Mouse (Mus musculus) embryonic facial prominence, embryonic 13.5 days (tissue): ENCODE results near the gene Ankrd9. TPM values are rescaled to one million over a fixed set of nuclear protein-coding genes. Genes with fewer than 3 reads are reported as not detected.

Experiments used
- ATAC-seq: fragments of 200-750 bp; cut with Nextera tagmentation; 2 replicates; pipeline ENCODE4 v1.8.0; 2017; ENCODE audit warnings: low read depth; ENCODE audit not compliant: insufficient number of reproducible peaks, insufficient read depth, low FRiP score, low TSS enrichment
- H3K27ac ChIP-seq: fragments of 300-500 bp; sonication (generic); 2 replicates; pipeline ENCODE4 v1.5.1; 2015; ENCODE audit warnings: moderate library complexity, mild to moderate bottlenecking, inconsistent platforms
- H3K27me3 ChIP-seq: fragments of 300-500 bp; sonication (generic); 2 replicates; pipeline ENCODE4 v1.6.1; 2015; ENCODE audit warnings: mild to moderate bottlenecking, inconsistent platforms
- H3K36me3 ChIP-seq: fragments of 300-500 bp; sonication (generic); 2 replicates; pipeline ENCODE4 v1.6.1; 2015; ENCODE audit warnings: mild to moderate bottlenecking, inconsistent platforms
- H3K4me1 ChIP-seq: fragments of 300-500 bp; sonication (generic); 2 replicates; pipeline ENCODE4 v1.6.1; 2015; ENCODE audit warnings: inconsistent platforms
- H3K4me2 ChIP-seq: fragments of 300-500 bp; sonication (generic); 2 replicates; pipeline ENCODE4 v1.6.1; 2015; ENCODE audit warnings: moderate library complexity, mild to moderate bottlenecking, inconsistent platforms
- H3K4me3 ChIP-seq: fragments of 300-500 bp; sonication (generic); 2 replicates; pipeline ENCODE4 v1.5.1; 2015; ENCODE audit warnings: mild to moderate bottlenecking, inconsistent platforms
- H3K9ac ChIP-seq: fragments of 300-500 bp; sonication (generic); 2 replicates; pipeline ENCODE4 v1.6.1; 2015; ENCODE audit warnings: mild to moderate bottlenecking, inconsistent platforms
- H3K9me3 ChIP-seq: fragments of 300-500 bp; sonication (generic); 2 replicates; pipeline ENCODE4 v1.6.1; 2016; ENCODE audit warnings: inconsistent platforms
- WGBS: fragments of 180-500 bp; shearing (Covaris S2); methylation state at CpG from one replicate; pipeline ENCODE4 v1.1.7; 2015; ENCODE audit warnings: mixed read lengths; 5-methylcytosine and 5-hydroxymethylcytosine counted together
- polyA plus RNA-seq: library from polyadenylated mRNA; unstranded; fragments of >200 nt; fragmentation: Nextera tagmentation; extraction: Ambion mirVana; gene quantifications from 2 replicates; pipeline ENCODE4 v1.2.1, GENCODE M21; 2015

Gene Ankrd9
- polyA plus RNA-seq, 1 experiment from 2014 or later, result 16.4 TPM

- Histone ChIP-seq H3K9me3 (no peaks in the 10 kb centered on the region), H3K4me3 (no peak overlapping the region), H3K9ac (no peak overlapping the region), H3K27me3 (no peaks in the 10 kb centered on the region), H3K36me3 (peaks cover 62% of the 10 kb centered on the region), H3K4me1 (peaks cover 10% of the 10 kb centered on the region), H3K27ac (no peak overlapping the region), H3K4me2 (no peak overlapping the region)
- no peak for ATAC-seq
- WGBS, result 87% methylated on average over 5 of the region's 5 CpGs
These were observed 3.5 kb downstream of the Ankrd9 start for GRCm38 (mm10) chr12:110975385-110975784.

GRCm38 (mm10) chr12:110974726-110975125, 4.1 kb downstream of the Ankrd9 start:
- H3K27me3 ChIP-seq, result no peaks in the 10 kb centered on the region
- no peaks in the 10 kb centered on the region for H3K9me3 ChIP-seq
- no peak overlapping the region for H3K4me2 ChIP-seq
- no peak overlapping the region for H3K9ac ChIP-seq
- H3K4me3 ChIP-seq, result no peak overlapping the region
- no peak for ATAC-seq
- 88% methylated on average over 6 of the region's 6 CpGs for WGBS
- H3K4me1 ChIP-seq, result peaks cover 10% of the 10 kb centered on the region
- H3K36me3 ChIP-seq, result peaks cover 69% of the 10 kb centered on the region
- no peak overlapping the region for H3K27ac ChIP-seq

GRCm38 (mm10) chr12:110974295-110974694, 4.5 kb downstream of the Ankrd9 start:
- H3K27me3 ChIP-seq, result no peaks in the 10 kb centered on the region
- 93% methylated on average over 7 of the region's 7 CpGs for WGBS
- H3K4me2 ChIP-seq, result no peak overlapping the region
- peaks cover 73% of the 10 kb centered on the region for H3K36me3 ChIP-seq
- H3K4me1 ChIP-seq, result peaks cover 10% of the 10 kb centered on the region
- ATAC-seq, result no peak
- H3K9ac ChIP-seq, result no peak overlapping the region
- H3K9me3 ChIP-seq, result no peaks in the 10 kb centered on the region
- no peak overlapping the region for H3K27ac ChIP-seq
- H3K4me3 ChIP-seq, result no peak overlapping the region

DNA sequence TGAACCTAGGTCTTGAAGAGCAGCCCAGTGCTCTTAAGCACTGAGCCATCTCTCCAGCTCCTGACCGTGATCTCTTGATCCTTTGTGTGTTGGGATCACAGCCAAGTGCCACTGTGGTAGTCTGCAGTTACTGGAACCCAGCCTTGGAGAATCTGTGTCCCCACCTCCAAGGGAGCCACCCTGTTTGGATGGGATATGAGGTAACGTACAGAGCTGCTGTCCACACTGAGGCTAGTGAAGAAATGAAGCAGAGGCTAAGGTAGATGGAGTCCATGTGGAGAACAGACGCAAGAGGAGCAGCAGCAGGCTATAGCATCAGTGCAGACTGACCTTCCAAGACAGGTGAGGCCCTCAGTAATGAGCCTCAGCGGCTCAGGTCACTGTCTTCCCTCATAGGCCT, 5.0 kb downstream of the Ankrd9 start:
- 91% methylated on average over 4 of the region's 4 CpGs for WGBS
- no peak overlapping the region for H3K27ac ChIP-seq
- H3K4me2 ChIP-seq, result no peak overlapping the region
- peaks cover 10% of the 10 kb centered on the region for H3K4me1 ChIP-seq
- H3K9ac ChIP-seq, result no peak overlapping the region
- no peaks in the 10 kb centered on the region for H3K9me3 ChIP-seq
- no peaks in the 10 kb centered on the region for H3K27me3 ChIP-seq
- no peak for ATAC-seq
- H3K36me3 ChIP-seq, result peaks cover 78% of the 10 kb centered on the region
- no peak overlapping the region for H3K4me3 ChIP-seq

DNA sequence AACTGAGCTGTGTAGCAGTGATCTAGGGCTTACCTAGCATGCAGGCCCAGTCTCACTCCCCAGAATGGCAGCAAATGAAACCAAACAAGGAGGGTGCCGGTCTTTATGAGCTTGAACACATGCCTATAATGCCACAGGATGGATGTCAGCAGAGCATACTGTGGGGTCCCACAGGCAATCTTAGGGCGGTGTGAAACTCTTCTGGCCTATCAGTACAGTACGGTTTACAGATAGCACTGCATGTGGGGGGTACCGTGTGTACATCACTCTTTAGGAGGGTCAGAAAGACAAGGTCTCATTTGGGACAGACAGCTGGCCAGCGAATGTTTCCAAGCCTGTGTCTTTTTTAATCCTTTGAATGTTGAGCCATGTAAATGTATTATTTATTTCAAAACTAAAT, 6.9 kb downstream of the Ankrd9 start:
- H3K4me2 ChIP-seq, result no peak overlapping the region
- no peak for ATAC-seq
- no peak overlapping the region for H3K9ac ChIP-seq
- H3K4me3 ChIP-seq, result no peak overlapping the region
- no peaks in the 10 kb centered on the region for H3K4me1 ChIP-seq
- no peak overlapping the region for H3K27ac ChIP-seq
- H3K36me3 ChIP-seq, result peaks cover 89% of the 10 kb centered on the region
- 91% methylated on average over 5 of the region's 5 CpGs for WGBS
- no peaks in the 10 kb centered on the region for H3K9me3 ChIP-seq
- no peaks in the 10 kb centered on the region for H3K27me3 ChIP-seq

DNA sequence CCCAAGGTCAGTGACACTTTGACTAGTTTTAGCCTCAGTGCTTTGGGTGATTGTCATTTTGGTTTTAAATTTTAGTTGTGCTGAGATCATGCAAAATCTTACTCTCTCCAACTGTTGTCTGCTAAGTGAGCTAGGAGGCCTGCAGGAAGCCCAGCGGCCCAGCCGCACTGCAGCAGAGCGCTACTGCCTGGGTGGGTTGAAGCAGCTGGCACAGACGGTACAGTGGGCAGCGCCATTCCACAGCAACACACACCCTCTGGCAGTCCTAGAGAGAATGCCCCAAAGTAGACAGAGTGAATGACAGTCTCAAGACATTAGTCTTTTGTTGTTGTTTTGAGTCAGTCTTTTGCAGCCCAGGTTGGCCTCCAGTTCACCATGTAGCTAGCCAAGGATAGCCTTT, 8.4 kb downstream of the Ankrd9 start:
- Histone ChIP-seq H3K4me3 (no peak overlapping the region), H3K9me3 (no peaks in the 10 kb centered on the region), H3K27ac (no peak overlapping the region), H3K36me3 (peaks cover 76% of the 10 kb centered on the region), H3K27me3 (no peaks in the 10 kb centered on the region), H3K4me1 (no peaks in the 10 kb centered on the region), H3K9ac (no peak overlapping the region), H3K4me2 (no peak overlapping the region)
- 92% methylated on average over 5 of the region's 5 CpGs for WGBS
- no peak for ATAC-seq

DNA sequence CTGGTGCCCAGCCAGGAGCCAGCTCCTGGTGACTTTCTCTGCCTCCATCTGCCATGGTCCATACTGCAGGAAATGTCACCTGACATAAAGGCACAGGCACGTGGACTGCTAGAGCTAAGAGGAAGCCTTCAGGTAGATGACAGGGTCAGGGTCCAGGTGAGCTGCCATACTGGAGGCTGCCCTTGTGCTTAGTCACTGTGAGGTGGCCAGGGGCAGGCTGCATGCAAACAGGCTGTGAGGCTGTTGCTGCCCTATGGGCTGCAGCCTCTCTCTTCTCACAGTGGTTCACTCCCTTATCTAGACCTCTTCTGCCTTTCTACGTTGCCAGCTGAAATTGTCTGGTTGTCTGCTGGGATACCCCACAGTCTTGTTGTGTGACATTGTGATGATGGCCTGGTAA, 11.7 kb downstream of the Ankrd9 start:
- no peak overlapping the region for H3K4me2 ChIP-seq
- H3K4me1 ChIP-seq, result no peaks in the 10 kb centered on the region
- no peak for ATAC-seq
- no peak overlapping the region for H3K27ac ChIP-seq
- no peak overlapping the region for H3K4me3 ChIP-seq
- H3K27me3 ChIP-seq, result no peaks in the 10 kb centered on the region
- peaks cover 54% of the 10 kb centered on the region for H3K36me3 ChIP-seq
- 79% methylated on average over 2 of the region's 2 CpGs for WGBS
- no peak overlapping the region for H3K9ac ChIP-seq
- H3K9me3 ChIP-seq, result no peaks in the 10 kb centered on the region

GRCm38 (mm10) chr12:110966079-110966478, 12.8 kb downstream of the Ankrd9 start:
- no peak for ATAC-seq
- Histone ChIP-seq H3K27ac (no peak overlapping the region), H3K36me3 (peaks cover 49% of the 10 kb centered on the region), H3K27me3 (no peaks in the 10 kb centered on the region), H3K9me3 (no peaks in the 10 kb centered on the region), H3K4me2 (no peak overlapping the region), H3K9ac (no peak overlapping the region), H3K4me1 (no peaks in the 10 kb centered on the region), H3K4me3 (no peak overlapping the region)
- WGBS, result 66% methylated on average over 4 of the region's 4 CpGs

GRCm38 (mm10) chr12:110965500-110965899, 13.3 kb downstream of the Ankrd9 start:
- Histone ChIP-seq H3K4me1 (no peaks in the 10 kb centered on the region), H3K4me3 (no peak overlapping the region), H3K27me3 (no peaks in the 10 kb centered on the region), H3K27ac (no peak overlapping the region), H3K4me2 (no peak overlapping the region), H3K9me3 (no peaks in the 10 kb centered on the region), H3K9ac (no peak overlapping the region), H3K36me3 (peaks cover 43% of the 10 kb centered on the region)
- WGBS, result 66% methylated on average over 3 of the region's 3 CpGs
- no peak for ATAC-seq

DNA sequence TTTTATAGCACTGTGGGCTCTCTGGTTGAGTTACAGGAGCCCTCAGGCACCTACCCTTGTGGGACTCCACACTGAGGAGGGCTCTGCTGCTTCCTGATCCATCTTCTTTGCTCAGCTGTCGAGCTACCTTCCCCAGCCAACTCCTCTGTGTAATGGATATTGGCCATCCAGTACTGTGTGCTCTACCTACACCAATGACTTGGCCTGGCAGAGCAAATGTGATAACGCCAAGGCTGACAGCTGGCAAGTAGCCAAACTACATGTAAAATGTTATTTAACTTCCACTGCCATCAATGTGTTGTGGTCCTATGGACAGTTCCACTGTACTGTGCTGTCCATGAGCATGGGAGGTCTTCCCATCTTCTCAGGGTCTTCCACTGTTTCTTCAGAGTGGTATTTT, 16.9 kb downstream of the Ankrd9 start:
- ATAC-seq, result no peak
- H3K4me3 ChIP-seq, result no peak overlapping the region

GRCm38 (mm10) chr12:110954351-110954991, 24.4 kb downstream of the Ankrd9 start:
- H3K9ac ChIP-seq, result no peak overlapping the region
- no peaks in the 10 kb centered on the region for H3K4me1 ChIP-seq
- no peak overlapping the region for H3K4me3 ChIP-seq
- no peaks in the 10 kb centered on the region for H3K27me3 ChIP-seq
- WGBS, result 74% methylated on average over 4 of the region's 4 CpGs
- peaks cover 22% of the 10 kb centered on the region for H3K36me3 ChIP-seq
- H3K27ac ChIP-seq, result no peak overlapping the region
- ATAC-seq, result no peak
- H3K4me2 ChIP-seq, result no peak overlapping the region
- H3K9me3 ChIP-seq, result no peaks in the 10 kb centered on the region

More for the DNA sequence above, 16.9 kb downstream of the Ankrd9 start:
- Histone ChIP-seq H3K4me1 (no peaks in the 10 kb centered on the region), H3K36me3 (peaks cover 18% of the 10 kb centered on the region), H3K4me2 (no peak overlapping the region), H3K9me3 (no peaks in the 10 kb centered on the region), H3K9ac (no peak overlapping the region), H3K27me3 (no peaks in the 10 kb centered on the region), H3K27ac (no peak overlapping the region)
- 77% methylated on average over 2 of the region's 2 CpGs for WGBS

GRCm38 (mm10) chr12:110953900-110954299, 24.9 kb downstream of the Ankrd9 start:
- WGBS, result 92% methylated on average over 2 of the region's 2 CpGs
- no peak for ATAC-seq

More at GRCm38 (mm10) chr12:110953900-110954299, 24.9 kb downstream of the Ankrd9 start:
- Histone ChIP-seq H3K4me3 (no peak overlapping the region), H3K4me2 (no peak overlapping the region), H3K4me1 (no peaks in the 10 kb centered on the region), H3K9me3 (no peaks in the 10 kb centered on the region), H3K27me3 (no peaks in the 10 kb centered on the region), H3K36me3 (peaks cover 21% of the 10 kb centered on the region), H3K27ac (no peak overlapping the region), H3K9ac (no peak overlapping the region)
